Mouse (Mus musculus): ENCODE measurements around the gene Bola1.
A peak's percentile ranks its signal among the peaks of the same experiment; 100 is the strongest.
"Not testable (repeated sequence)": the region's sequence is repeated elsewhere in the genome, so short reads cannot be mapped to it uniquely, and the experiment has no call there.

- peak; percentile 57; the same call in 1 of the 2 replicates for TF ChIP-seq POLR2A (IDR thresholded peaks at IDR 0.05; ENCODE audit: borderline replicate concordance, control insufficient read depth, low read depth, low read length)
- not testable (repeated sequence) for TF ChIP-seq CTCF (IDR thresholded peaks at IDR 0.05; ENCODE audit: control insufficient read depth, insufficient read depth, low read length)
Measured at GRCm38 (mm10) chr3:96238954-96239793, 19.7 kb upstream of the Bola1 start, which contains the start of gene Hist2h3c2.

All from bone marrow, adult 2 months (tissue).